Comparison of ENCODE assay signal across 1 mouse cellular context in genomic region chr2:119477571-119478396, GRCm38 (mm10).
TF ChIP-seq lines count a peak whose summit lies in the region.

Ino80 (minus strand) TSS chr2:119477687.

TF ChIP-seq in CH12.LX, 34 proteins besides CTCF, POLR2A, EP300 and RAD21 (continued from another document):
- TF ChIP-seq ZNF384 (IDR thresholded peaks at IDR 0.05; ENCODE audit: low read depth, low read length) (no peak), ZMIZ1 (IDR thresholded peaks at IDR 0.05; ENCODE audit: low read depth, low read length) (peak; percentile 49), MAX (IDR thresholded peaks at IDR 0.05; ENCODE audit: low read length) (no peak; the same call in 1 of the 2 replicates), TCF12 (IDR thresholded peaks at IDR 0.05; ENCODE audit: low read depth, low read length) (peak; percentile 48), USF2 (conservative IDR thresholded peaks at IDR 0.05; ENCODE audit: low read depth, low read length) (no peak), SMC3 (IDR thresholded peaks at IDR 0.05; ENCODE audit: low read depth, low read length) (no peak), MYC (IDR thresholded peaks at IDR 0.05; ENCODE audit: low read depth, low read length) (peak; percentile 53; the same call in 1 of the 2 replicates), MAFK (IDR thresholded peaks at IDR 0.05; ENCODE audit: insufficient replicate concordance, low read length) (peak; percentile 45; the same call in 1 of the 2 replicates), BHLHE40 (IDR thresholded peaks at IDR 0.05; ENCODE audit: low read depth, low read length) (peak; percentile 50), MAZ (IDR thresholded peaks at IDR 0.05; ENCODE audit: low read depth, low read length) (no peak), CHD1 (IDR thresholded peaks at IDR 0.05; ENCODE audit: low read depth, low read length) (no peak)
